Mouse (Mus musculus) ES-E14 (cell line): ENCODE data around the gene Ifit3b. TPM values are rescaled to one million over a fixed set of nuclear protein-coding genes. Genes with fewer than 3 reads are reported as not detected.
"Not testable (repeated sequence)": the region's sequence is repeated elsewhere in the genome, so short reads cannot be mapped to it uniquely, and the experiment has no call there.

Experiments used
- DNase-seq: peaks from one replicate; pipeline ENCODE4 v3.0.0-alpha.2; 2013; ENCODE audit warnings: low read depth, low spot score
- H3K27ac ChIP-seq: 2 replicates; pipeline ENCODE4 v1.5.1; 2012; ENCODE audit warnings: low read depth, mild to moderate bottlenecking, low read length, moderate library complexity, mixed read lengths; ENCODE audit not compliant: poor library complexity, insufficient read depth, severe bottlenecking
- H3K36me3 ChIP-seq: 2 replicates; pipeline ENCODE4 v1.6.1; 2012; ENCODE audit warnings: mild to moderate bottlenecking, low read length, moderate library complexity, mixed read lengths; ENCODE audit not compliant: control insufficient read depth, poor library complexity, insufficient read depth, severe bottlenecking
- H3K4me1 ChIP-seq, 2 experiments: fragments of 150-350 bp in 1 of 2; sonication (generic) in 1 of 2; 2 replicates each; pipeline ENCODE4 v1.6.1; 2012; ENCODE audit warnings: low read length in 2 of 2, mild to moderate bottlenecking in 1 of 2, mixed read lengths in 1 of 2; ENCODE audit not compliant: control insufficient read depth in 2 of 2, insufficient read depth in 2 of 2, poor library complexity in 1 of 2
- H3K4me3 ChIP-seq, 2 experiments: fragments of 150-350 bp in 1 of 2; sonication (generic) in 1 of 2; 2 replicates each; pipeline ENCODE4 v1.5.1; 2012; ENCODE audit warnings: low read length in 2 of 2, low read depth in 1 of 2, mild to moderate bottlenecking in 1 of 2, mixed read lengths in 1 of 2; ENCODE audit not compliant: insufficient read depth in 1 of 2, poor library complexity in 1 of 2, severe bottlenecking in 1 of 2
- H3K9ac ChIP-seq: 2 replicates; pipeline ENCODE4 v1.6.1; 2012; ENCODE audit warnings: low read depth, mild to moderate bottlenecking, low read length, mixed read lengths; ENCODE audit not compliant: poor library complexity, insufficient read depth, severe bottlenecking
- H3K9me3 ChIP-seq: fragments of 150-350 bp; sonication (generic); 2 replicates; pipeline ENCODE4 v1.6.1; 2012; ENCODE audit warnings: low read depth, mild to moderate bottlenecking, low read length; ENCODE audit not compliant: control insufficient read depth, insufficient read depth
- CHD2 ChIP-seq: IDR thresholded peaks from 2 replicates; pipeline ENCODE4 v1.6.1; 2014; ENCODE audit warnings: mild to moderate bottlenecking, low read depth, low read length, inconsistent platforms
- HCFC1 ChIP-seq: IDR thresholded peaks from 2 replicates; pipeline ENCODE4 v1.6.1; 2012; ENCODE audit warnings: low read length, inconsistent platforms, borderline replicate concordance; ENCODE audit not compliant: insufficient read depth
- MAFK ChIP-seq: IDR thresholded peaks from 2 replicates; pipeline ENCODE4 v1.6.1; 2014; ENCODE audit warnings: mild to moderate bottlenecking, low read depth, low read length, inconsistent platforms; ENCODE audit not compliant: insufficient read depth
- ZC3H11A ChIP-seq: IDR thresholded peaks from 2 replicates; pipeline ENCODE4 v1.6.1; 2012; ENCODE audit warnings: low read depth, mild to moderate bottlenecking, inconsistent platforms, low read length, borderline replicate concordance
- ZNF384 ChIP-seq: IDR thresholded peaks from 2 replicates; pipeline ENCODE4 v1.6.1; 2012; ENCODE audit warnings: low read depth, low read length, inconsistent platforms
- in situ Hi-C, 2 experiments: fragments of 600-800 bp; cut with MboI; formaldehyde crosslinking; loops; one replicate each; pipeline ENCODE4 v1.15.1; 2025; ENCODE audit warnings: low sequenced_read_pairs in 2 of 2, inconsistent platforms in 1 of 2; ENCODE audit not compliant: unreplicated experiment in 2 of 2
- total RNA-seq: library from RNA; depleted of rRNA; stranded (reverse); fragments of 300-350 nt; gene quantifications from 2 replicates; pipeline ENCODE4 v1.2.3, GENCODE M21; 2012

Ifit3b gene
- total RNA-seq, 1 experiment = not detected

DNA sequence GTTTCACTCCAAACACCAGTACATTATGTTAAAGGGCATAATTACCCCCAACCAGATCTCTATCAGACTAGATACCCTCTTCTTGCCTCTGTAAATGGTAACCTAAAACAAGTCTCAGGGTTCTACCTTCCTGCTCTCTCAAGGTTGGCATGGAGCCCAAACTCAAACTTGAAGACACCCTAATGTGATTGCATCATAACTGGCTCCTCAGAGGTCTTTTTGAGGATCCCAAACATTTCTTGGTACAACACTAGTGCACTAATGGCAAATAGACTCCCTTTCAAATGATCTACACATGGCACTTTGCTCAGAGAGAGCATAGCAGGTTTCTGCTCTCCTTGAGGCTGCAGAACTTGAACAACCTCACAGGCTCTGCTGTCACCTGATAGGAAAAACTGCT, 11.0 kb upstream of the Ifit3b start:
- Histone ChIP-seq H3K9ac (no peak overlapping the region), H3K36me3 (no peaks in the 10 kb centered on the region), H3K4me3 (no peak overlapping the region), H3K4me1 (no peaks in the 10 kb centered on the region), H3K27ac (no peak overlapping the region), H3K9me3 (no peaks in the 10 kb centered on the region)
- TF ChIP-seq HCFC1 (no peak), ZC3H11A (no peak), ZNF384 (no peak), MAFK (no peak), CHD2 (no peak)
- in situ Hi-C loops = no loop called here
- no peak for DNase-seq

GRCm38 (mm10) chr19:34598341-34598740, 9.4 kb upstream of the Ifit3b start:
- in situ Hi-C loops = no loop called here
- Histone ChIP-seq H3K4me1 (no peaks in the 10 kb centered on the region), H3K9me3 (no peaks in the 10 kb centered on the region), H3K36me3 (no peaks in the 10 kb centered on the region), H3K9ac (no peak overlapping the region), H3K27ac (no peak overlapping the region), H3K4me3 (no peak overlapping the region)
- no peak for DNase-seq
- TF ChIP-seq CHD2 = no peak
- no peak for TF ChIP-seq MAFK
- TF ChIP-seq HCFC1 = no peak

DNA sequence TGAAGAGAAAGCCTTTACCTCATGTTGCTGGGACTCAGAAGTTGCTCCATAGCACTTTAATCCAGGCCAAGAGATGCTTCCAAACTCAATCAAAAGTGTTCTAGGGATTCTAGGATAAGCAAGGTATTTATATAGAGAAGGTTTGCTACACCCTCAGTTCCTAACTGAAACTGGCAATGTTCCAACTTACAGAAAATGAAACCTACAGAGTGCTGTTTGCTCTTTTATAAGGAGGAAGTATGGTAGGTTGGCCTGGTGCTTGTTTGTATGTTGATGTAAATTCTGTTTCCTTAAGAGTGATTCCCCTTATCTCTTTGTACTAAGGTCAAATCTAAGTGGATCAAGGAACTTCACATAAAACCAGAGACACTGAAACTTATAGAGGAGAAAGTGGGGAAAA, 8.5 kb upstream of the Ifit3b start:
- H3K9me3 ChIP-seq, H3K9ac ChIP-seq, DNase-seq, H3K27ac ChIP-seq, in situ Hi-C loops, H3K36me3 ChIP-seq, H3K4me1 ChIP-seq, H3K4me3 ChIP-seq: not testable (repeated sequence)

DNA sequence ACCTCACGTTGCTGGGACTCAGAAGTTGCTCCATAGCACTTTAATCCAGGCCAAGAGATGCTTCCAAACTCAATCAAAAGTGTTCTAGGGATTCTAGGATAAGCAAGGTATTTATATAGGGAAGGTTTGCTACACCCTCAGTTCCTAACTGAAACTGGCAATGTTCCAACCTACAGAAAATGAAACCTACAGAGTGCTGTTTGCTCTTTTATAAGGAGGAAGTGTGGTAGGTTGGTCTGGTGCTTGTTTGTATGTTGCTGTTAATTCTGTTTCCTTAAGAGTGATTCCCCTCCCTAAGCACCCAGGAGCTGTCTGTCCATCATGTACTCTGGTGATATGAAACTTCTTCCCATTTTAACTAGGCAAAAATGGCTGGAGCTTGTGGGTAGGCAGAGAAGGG, 5.9 kb upstream of the Ifit3b start, which contains the start of gene Ifit1bl1:
Gene Ifit1bl1 (minus strand): TSS at position 69 of the 400 bp plus-strand sequence.
- in situ Hi-C loops, H3K9me3 ChIP-seq, H3K36me3 ChIP-seq, H3K9ac ChIP-seq, H3K4me3 ChIP-seq, DNase-seq, H3K27ac ChIP-seq, H3K4me1 ChIP-seq: not testable (repeated sequence)

- H3K9ac ChIP-seq = no peak overlapping the region
- no peaks in the 10 kb centered on the region for H3K4me1 ChIP-seq
- no peak overlapping the region for H3K4me3 ChIP-seq
- TF ChIP-seq ZNF384 = no peak
- no peak for TF ChIP-seq ZC3H11A
- no peak for TF ChIP-seq HCFC1
- no peak for TF ChIP-seq CHD2
- TF ChIP-seq MAFK = no peak
- H3K36me3 ChIP-seq = no peaks in the 10 kb centered on the region
- no peak overlapping the region for H3K27ac ChIP-seq
- no peaks in the 10 kb centered on the region for H3K9me3 ChIP-seq
- in situ Hi-C loops = no loop called here
- DNase-seq = no peak
Measured at GRCm38 (mm10) chr19:34605472-34605871, 2.3 kb upstream of the Ifit3b start.
